Mouse (Mus musculus): ENCODE measurements around the gene Nup214.

DNA sequence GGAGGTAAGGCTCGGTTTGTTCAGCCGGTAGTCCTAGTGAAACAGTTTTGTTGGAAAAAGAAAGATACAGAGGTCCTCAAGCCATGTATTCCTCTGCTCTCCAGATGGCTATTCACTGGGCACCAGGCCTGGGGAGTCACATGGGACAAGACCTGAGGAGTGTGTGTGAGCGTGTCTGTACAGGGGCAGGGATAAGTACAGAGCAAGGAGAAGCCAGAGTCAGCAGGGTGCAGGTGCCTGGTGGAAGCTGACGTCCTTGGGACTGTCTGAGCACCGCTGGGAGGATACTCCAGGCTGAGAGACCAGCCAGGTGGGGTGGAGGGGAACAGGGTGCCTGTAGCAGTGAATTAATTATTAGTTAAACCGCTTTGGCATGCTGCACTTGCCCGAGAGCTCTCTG, 10.7 kb upstream of the Nup214 start:
- TF ChIP-seq CTCF (IDR thresholded peaks at IDR 0.05; ENCODE audit: control insufficient read depth, insufficient read depth, low read length): no peak
- no peak for TF ChIP-seq POLR2A (IDR thresholded peaks at IDR 0.05; ENCODE audit: borderline replicate concordance, control insufficient read depth, low read depth, low read length)
